Mouse (Mus musculus): ENCODE results near the gene Hmgb2.
A peak's percentile ranks its signal among the peaks of the same experiment; 100 is the strongest.

DNA sequence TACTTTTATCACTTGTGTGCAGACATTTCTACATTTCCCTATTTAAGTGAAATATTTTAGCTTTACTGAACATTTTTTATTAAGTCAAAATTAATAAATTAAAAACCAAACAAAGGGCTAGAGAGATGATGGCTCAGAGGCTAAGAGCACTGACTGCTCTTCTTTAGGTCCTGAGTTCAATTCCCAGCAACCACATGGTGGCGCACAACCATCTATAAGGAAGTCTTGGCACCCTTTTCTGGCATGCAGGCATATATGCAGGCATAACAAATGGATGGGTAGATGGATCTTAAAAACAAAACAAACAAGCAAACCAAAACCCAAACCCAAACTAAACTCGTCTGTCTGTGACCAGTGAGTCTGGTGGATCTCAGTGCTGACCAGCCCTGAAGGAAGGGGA lies 20.5 kb downstream of the Hmgb2 start:
- TF ChIP-seq POLR2A (IDR thresholded peaks at IDR 0.05; ENCODE audit: borderline replicate concordance, control insufficient read depth, low read depth, low read length), result no peak
- TF ChIP-seq CTCF (IDR thresholded peaks at IDR 0.05; ENCODE audit: control insufficient read depth, insufficient read depth, low read length), result peak; percentile 14; the same call in 1 of the 2 replicates
